Mouse (Mus musculus) neural tube, embryonic 11.5 days (tissue): Measurements from ENCODE around the gene Plscr3. TPM values are rescaled to one million over a fixed set of nuclear protein-coding genes. Genes with fewer than 3 reads are reported as not detected.

Experiments
- ATAC-seq: fragments of 200-750 bp; cut with Nextera tagmentation; 2 replicates; pipeline ENCODE4 v1.8.0; 2017; ENCODE audit warnings: moderate number of reproducible peaks, mild to moderate bottlenecking, moderate TSS enrichment, moderate library complexity; ENCODE audit not compliant: insufficient read depth, low FRiP score, low TSS enrichment
- DNase-seq: peaks from one replicate; pipeline ENCODE4 v3.0.0-alpha.2; 2015; ENCODE audit warnings: low spot score
- H3K27ac ChIP-seq: fragments of 300-500 bp; sonication (generic); 2 replicates; pipeline ENCODE4 v1.5.1; 2014; ENCODE audit warnings: low read depth, mild to moderate bottlenecking, low read length
- H3K27me3 ChIP-seq: fragments of 300-500 bp; sonication (generic); 2 replicates; pipeline ENCODE4 v1.6.1; 2014; ENCODE audit warnings: mild to moderate bottlenecking, low read length, mixed read lengths; ENCODE audit not compliant: control insufficient read depth, insufficient read depth
- H3K36me3 ChIP-seq: fragments of 300-500 bp; sonication (generic); 2 replicates; pipeline ENCODE4 v1.6.1; 2014; ENCODE audit warnings: mild to moderate bottlenecking, low read length, moderate library complexity, mixed read lengths; ENCODE audit not compliant: control insufficient read depth, insufficient read depth
- H3K4me1 ChIP-seq: fragments of 300-500 bp; sonication (generic); 2 replicates; pipeline ENCODE4 v1.6.1; 2014; ENCODE audit warnings: low read length, mixed read lengths; ENCODE audit not compliant: control insufficient read depth, insufficient read depth
- H3K4me2 ChIP-seq: fragments of 300-500 bp; sonication (generic); 2 replicates; pipeline ENCODE4 v1.6.1; 2014; ENCODE audit warnings: low read depth, mild to moderate bottlenecking, moderate library complexity
- H3K4me3 ChIP-seq: fragments of 300-500 bp; sonication (generic); 2 replicates; pipeline ENCODE4 v1.5.1; 2014; ENCODE audit warnings: low read depth, low read length
- H3K9ac ChIP-seq: fragments of 300-500 bp; sonication (generic); 2 replicates; pipeline ENCODE4 v1.6.1; 2014; ENCODE audit warnings: mild to moderate bottlenecking, low read length
- H3K9me3 ChIP-seq: fragments of 300-500 bp; sonication (generic); 2 replicates; pipeline ENCODE4 v1.6.1; 2016; ENCODE audit warnings: low read length; ENCODE audit not compliant: control insufficient read depth
- WGBS: fragments of 180-500 bp; shearing (Covaris S2); extraction: QIAGEN DNeasy Blood & Tissue Kit; methylation state at CpG from one replicate; pipeline ENCODE4 v1.1.7; 2014; 5-methylcytosine and 5-hydroxymethylcytosine counted together
- microRNA-seq: library from miRNA; unstranded; fragments of <30 nt; microRNA quantifications from one replicate; pipeline ENCODE4, GENCODE M21; 2016
- polyA plus RNA-seq: library from polyadenylated mRNA; unstranded; fragments of >200 nt; fragmentation: Nextera tagmentation; extraction: Ambion mirVana; gene quantifications from 2 replicates; pipeline ENCODE4 v1.2.1, GENCODE M21; 2014

Plscr3 gene
- polyA plus RNA-seq, 1 experiment from 2014 or later, result 75.4 TPM

DNA sequence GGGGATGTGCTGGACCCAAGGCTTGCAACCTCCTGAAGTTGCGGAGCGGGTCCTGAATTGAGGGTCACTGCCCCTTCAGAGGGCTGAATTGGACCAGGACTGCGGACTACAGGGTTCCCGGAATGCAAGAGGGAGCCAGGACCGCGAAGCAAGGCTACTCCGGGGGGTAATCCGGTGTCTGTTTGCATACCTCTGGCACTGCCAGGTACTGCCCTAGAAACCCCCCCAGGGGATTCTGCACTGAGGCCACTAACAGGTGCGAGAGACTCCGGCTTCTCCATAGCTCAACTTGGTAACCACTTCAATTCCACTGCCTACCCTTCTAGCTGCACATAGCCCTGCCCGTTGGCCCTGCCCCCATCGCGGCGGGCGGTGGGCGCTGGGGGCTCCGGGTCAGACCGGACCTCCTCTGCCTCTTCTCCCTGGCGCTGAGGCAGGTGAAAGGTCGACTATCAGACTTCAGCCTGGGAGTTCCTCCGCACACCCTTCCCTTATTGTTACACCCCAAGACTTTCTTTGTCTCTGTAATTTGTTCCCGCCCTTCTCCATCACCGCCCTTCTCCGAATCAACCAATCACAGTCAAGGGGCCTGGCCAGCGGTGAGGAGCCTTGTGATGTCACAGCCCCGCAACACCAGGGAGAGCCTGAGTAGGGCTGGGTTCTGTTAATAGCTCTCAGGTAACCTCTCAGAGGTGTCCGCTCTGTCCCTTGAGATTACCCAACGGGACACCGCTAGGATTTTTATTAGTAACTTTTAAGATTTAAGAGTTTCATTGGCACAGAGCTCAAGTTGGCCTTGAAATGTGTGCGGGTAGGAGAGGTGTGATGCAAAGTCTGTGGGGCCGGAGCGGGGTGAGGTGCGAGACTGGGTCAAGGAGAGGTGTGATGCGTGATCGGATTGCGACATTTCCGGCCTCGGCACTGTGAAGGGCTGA lies 54.6 kb downstream of the Plscr3 start, which contains the start of the genes 2810408A11Rik and Neurl4:
Gene 2810408A11Rik, minus strand, starts transcription at position 517 of the 935 bp plus-strand sequence.
Gene Neurl4, plus strand, starts transcription at position 602 of the 935 bp plus-strand sequence.
- H3K27me3 ChIP-seq, result no peaks in the 10 kb centered on the region
- H3K4me2 ChIP-seq, result peak within 1 kb of the TSS; percentile 98

DNA sequence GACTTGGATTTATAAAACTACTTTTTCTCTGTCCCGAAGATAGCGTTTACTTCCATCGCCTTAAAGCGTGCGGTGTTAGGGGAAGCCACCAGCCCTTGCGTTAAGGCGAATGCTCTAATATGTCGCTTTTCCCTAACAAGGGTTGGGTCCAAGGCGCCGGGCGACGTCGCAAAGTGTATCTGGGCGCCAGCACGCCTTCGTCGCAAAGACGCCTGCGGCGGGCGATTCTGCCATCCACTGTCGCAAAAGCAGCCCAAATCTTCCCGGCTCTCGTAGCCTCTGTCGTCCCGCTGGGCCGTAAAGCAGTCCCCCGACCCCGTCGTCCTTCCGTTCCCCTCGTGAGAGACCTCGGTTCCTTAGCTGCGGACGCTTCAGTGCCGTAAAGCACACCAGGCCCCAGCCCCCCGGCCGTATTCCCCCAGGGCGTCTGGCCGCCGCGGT lies 55.2 kb downstream of the Plscr3 start:
- Histone ChIP-seq H3K9me3 (no peaks in the 10 kb centered on the region), H3K4me2 (peak overlapping the region; percentile 98), H3K27me3 (no peaks in the 10 kb centered on the region), H3K4me3 (peak overlapping the region; percentile 96), H3K9ac (peak overlapping the region; percentile 98), H3K36me3 (peaks cover 16% of the 10 kb centered on the region), H3K27ac (peak overlapping the region; percentile 95), H3K4me1 (peaks cover 10% of the 10 kb centered on the region)
- under 1% methylated on average over 42 of the region's 42 CpGs for WGBS
- DNase-seq (peak; percentile 97), ATAC-seq (peak; percentile 72)

More for the DNA sequence above, 54.6 kb downstream of the Plscr3 start, which contains the start of the genes 2810408A11Rik and Neurl4:
- Histone ChIP-seq H3K9ac (peak within 1 kb of the TSS; percentile 98), H3K4me3 (peak within 1 kb of the TSS; percentile 96), H3K36me3 (peaks cover 10% of the 10 kb centered on the region), H3K27ac (peak within 1 kb of the TSS; percentile 95), H3K9me3 (no peaks in the 10 kb centered on the region), H3K4me1 (peaks cover 10% of the 10 kb centered on the region)
- under 1% methylated on average over 38 of the region's 38 CpGs for WGBS
- DNase-seq (peak; percentile 89), ATAC-seq (peak; percentile 96)

Small RNA genes within 50 kb of the gene (microRNA-seq; reads per million reads assigned to microRNA genes)
- not detected for gene Mir6924

Other genes with a start within 250 kb of the Plscr3 start
- gene Atp1b2, start 240.4 kb upstream of the Plscr3 start, polyA plus RNA-seq, result 7.2 and 7.7 TPM in 2 replicates
- not detected in 2 replicates for gene Shbg, start 228.5 kb upstream of the Plscr3 start, polyA plus RNA-seq
- 14.9 and 19.0 TPM in 2 replicates for gene Sat2, start 224.4 kb upstream of the Plscr3 start, polyA plus RNA-seq
- 36.4 and 40.3 TPM in 2 replicates for gene Fxr2, start 213.4 kb upstream of the Plscr3 start, polyA plus RNA-seq
- gene Sox15, start 191.1 kb upstream of the Plscr3 start, polyA plus RNA-seq, result not detected in 2 replicates
- gene Mpdu1, start 183.7 kb upstream of the Plscr3 start, polyA plus RNA-seq, result 26.8 and 30.0 TPM in 2 replicates
- gene Cd68, start 180.2 kb upstream of the Plscr3 start, polyA plus RNA-seq, result 5.5 and 6.7 TPM in 2 replicates
- 781 and 824 TPM in 2 replicates for gene Eif4a1, start 174.0 kb upstream of the Plscr3 start, polyA plus RNA-seq
- gene Senp3, start 164.3 kb upstream of the Plscr3 start, polyA plus RNA-seq, result 88.6 and 93.8 TPM in 2 replicates
- 0.19 TPM in 1 of 2 replicates, not detected in the other for gene Tnfsf13, start 160.6 kb upstream of the Plscr3 start, polyA plus RNA-seq
- 1.5 and 1.7 TPM in 2 replicates for gene Tnfsf12, start 150.5 kb upstream of the Plscr3 start, polyA plus RNA-seq
- 1.4 and 1.5 TPM in 2 replicates for gene Tnfsfm13, start 150.3 kb upstream of the Plscr3 start, polyA plus RNA-seq
- 65.0 and 65.3 TPM in 2 replicates for gene Polr2a, start 87.7 kb upstream of the Plscr3 start, polyA plus RNA-seq
- gene Slc35g3, start 84.4 kb upstream of the Plscr3 start, polyA plus RNA-seq, result not detected in 2 replicates
- 0.99 and 1.3 TPM in 2 replicates for gene Zbtb4, start 80.5 kb upstream of the Plscr3 start, polyA plus RNA-seq
- gene Chrnb1, start 50.4 kb upstream of the Plscr3 start, polyA plus RNA-seq, result 4.2 and 6.2 TPM in 2 replicates
- gene Fgf11, start 44.5 kb upstream of the Plscr3 start, polyA plus RNA-seq, result 2.0 and 3.0 TPM in 2 replicates
- gene Tmem102, start 40.8 kb upstream of the Plscr3 start, polyA plus RNA-seq, result 0.69 and 0.88 TPM in 2 replicates
- gene Gm39566, start 31.1 kb upstream of the Plscr3 start, polyA plus RNA-seq, result not detected in 2 replicates
- gene Spem2, start 27.9 kb upstream of the Plscr3 start, polyA plus RNA-seq, result not detected in 2 replicates
- gene Spem1, start 24.2 kb upstream of the Plscr3 start, polyA plus RNA-seq, result 0.23 TPM in 1 of 2 replicates, not detected in the other
- 10.9 and 11.4 TPM in 2 replicates for gene Nlgn2, start 8.6 kb upstream of the Plscr3 start, polyA plus RNA-seq
- 289 and 296 TPM in 2 replicates for gene Tmem256, start 7.9 kb upstream of the Plscr3 start, polyA plus RNA-seq
- 0.23 and 0.72 TPM in 2 replicates for gene Tnk1, start 12.4 kb downstream of the Plscr3 start, polyA plus RNA-seq
- not detected in 2 replicates for gene Tmem95, start 31.6 kb downstream of the Plscr3 start, polyA plus RNA-seq
- 3.1 and 3.6 TPM in 2 replicates for gene Kctd11, start 35.0 kb downstream of the Plscr3 start, polyA plus RNA-seq
- 0.53 and 1.1 TPM in 2 replicates for gene Acap1, start 49.2 kb downstream of the Plscr3 start, polyA plus RNA-seq
- 14.4 and 15.1 TPM in 2 replicates for gene 2810408A11Rik, start 54.6 kb downstream of the Plscr3 start, polyA plus RNA-seq
- gene Neurl4, start 54.7 kb downstream of the Plscr3 start, polyA plus RNA-seq, result 14.2 and 18.0 TPM in 2 replicates
- 84.0 and 93.7 TPM in 2 replicates for gene Gps2, start 67.5 kb downstream of the Plscr3 start, polyA plus RNA-seq
- gene Eif5a, start 75.6 kb downstream of the Plscr3 start, polyA plus RNA-seq, result 1,905 and 1,926 TPM in 2 replicates
- 3.4 and 4.2 TPM in 2 replicates for gene Ybx2, start 89.4 kb downstream of the Plscr3 start, polyA plus RNA-seq
- gene Slc2a4, start 101.8 kb downstream of the Plscr3 start, polyA plus RNA-seq, result 11.4 and 11.8 TPM in 2 replicates
- gene Cldn7, start 118.4 kb downstream of the Plscr3 start, polyA plus RNA-seq, result 5.3 and 5.9 TPM in 2 replicates
- 21.5 and 23.3 TPM in 2 replicates for gene Ctdnep1, start 134.8 kb downstream of the Plscr3 start, polyA plus RNA-seq
- gene Elp5, start 136.1 kb downstream of the Plscr3 start, polyA plus RNA-seq, result 149 and 168 TPM in 2 replicates
- 530 and 552 TPM in 2 replicates for gene Gabarap, start 144.8 kb downstream of the Plscr3 start, polyA plus RNA-seq
- 54.4 and 57.6 TPM in 2 replicates for gene Phf23, start 149.4 kb downstream of the Plscr3 start, polyA plus RNA-seq
- 35.8 and 39.0 TPM in 2 replicates for gene Dvl2, start 154.2 kb downstream of the Plscr3 start, polyA plus RNA-seq
- gene Acadvl, start 169.0 kb downstream of the Plscr3 start, polyA plus RNA-seq, result 49.3 and 54.1 TPM in 2 replicates
- gene Dlg4, start 170.6 kb downstream of the Plscr3 start, polyA plus RNA-seq, result 14.6 and 15.0 TPM in 2 replicates
- 0.41 TPM in 1 of 2 replicates, not detected in the other for gene Asgr1, start 207.7 kb downstream of the Plscr3 start, polyA plus RNA-seq
- 0.28 TPM in 1 of 2 replicates, not detected in the other for gene Asgr2, start 246.3 kb downstream of the Plscr3 start, polyA plus RNA-seq